Mouse (Mus musculus): ENCODE data around the gene Tut7.

DNA sequence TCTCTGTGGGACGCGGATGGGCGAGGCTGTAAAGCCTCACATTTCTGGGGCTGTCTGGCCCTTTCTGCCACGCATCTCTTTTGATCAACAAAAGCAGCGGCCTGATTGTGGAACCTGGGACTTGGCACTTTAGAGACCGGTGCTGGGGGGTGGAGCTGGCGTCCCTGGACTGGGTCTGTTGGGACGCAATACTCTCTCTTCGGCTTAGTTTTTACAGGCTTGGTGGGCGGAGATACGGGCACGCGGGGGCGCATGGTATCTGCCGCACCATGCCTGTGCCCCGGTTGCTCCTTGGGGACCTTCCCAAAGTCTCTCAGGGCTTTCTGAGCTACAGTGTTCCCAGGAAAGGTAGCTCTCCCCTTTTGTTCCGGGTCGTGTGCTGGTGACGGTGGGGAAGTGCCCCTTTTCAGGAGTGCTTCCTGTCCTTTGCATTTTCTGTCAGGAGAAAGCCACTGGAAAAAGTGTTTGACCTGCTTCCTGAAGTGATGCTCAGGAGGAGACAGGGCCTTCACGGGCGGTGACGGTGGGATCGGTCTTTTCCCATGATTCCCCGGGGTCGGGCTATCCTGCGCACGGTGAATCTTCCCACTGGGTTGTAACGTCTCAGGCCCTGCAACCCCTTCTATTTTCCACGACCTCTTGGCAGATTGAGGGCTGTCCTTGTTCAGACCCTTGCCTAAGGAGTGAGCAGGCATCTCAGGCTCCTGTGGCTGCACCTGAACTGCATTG lies 96.6 kb downstream of the Tut7 start:
- TF ChIP-seq TCF3 (IDR thresholded peaks at IDR 0.05; ENCODE audit: insufficient read length, low read depth): no peak
- no peak for TF ChIP-seq CEBPB (IDR thresholded peaks at IDR 0.05; ENCODE audit: insufficient read depth, poor library complexity, severe bottlenecking)
- no peak for TF ChIP-seq USF1 (IDR thresholded peaks at IDR 0.05; ENCODE audit: low read depth)
- no peak for TF ChIP-seq MAX (IDR thresholded peaks at IDR 0.05; ENCODE audit: low read depth)
- no peak for TF ChIP-seq POLR2A (IDR thresholded peaks at IDR 0.05; ENCODE audit: insufficient read length, low read depth)
- TF ChIP-seq MYOG (IDR thresholded peaks at IDR 0.05; ENCODE audit: control insufficient read depth in 1 of 3, insufficient read depth in 1 of 3, insufficient read length in 2 of 3, low read depth in 2 of 3): no peak
- TF ChIP-seq E2F4 (IDR thresholded peaks at IDR 0.05; ENCODE audit: insufficient read depth): no peak
- TF ChIP-seq SRF (IDR thresholded peaks at IDR 0.05; ENCODE audit: control insufficient read depth, insufficient read length, low read depth): no peak

All from myocyte (in vitro differentiated cells).